Mouse (Mus musculus): Measurements from ENCODE around the gene Tmem218. TPM values are rescaled to one million over a fixed set of nuclear protein-coding genes. Genes with fewer than 3 reads are reported as not detected.
A peak's percentile ranks its signal among the peaks of the same experiment; 100 is the strongest.

Gene Tmem218
- polyA plus RNA-seq (2014; fragmentation: Nextera tagmentation; extraction: Ambion mirVana): 8.4 and 10.1 TPM in 2 replicates

DNA sequence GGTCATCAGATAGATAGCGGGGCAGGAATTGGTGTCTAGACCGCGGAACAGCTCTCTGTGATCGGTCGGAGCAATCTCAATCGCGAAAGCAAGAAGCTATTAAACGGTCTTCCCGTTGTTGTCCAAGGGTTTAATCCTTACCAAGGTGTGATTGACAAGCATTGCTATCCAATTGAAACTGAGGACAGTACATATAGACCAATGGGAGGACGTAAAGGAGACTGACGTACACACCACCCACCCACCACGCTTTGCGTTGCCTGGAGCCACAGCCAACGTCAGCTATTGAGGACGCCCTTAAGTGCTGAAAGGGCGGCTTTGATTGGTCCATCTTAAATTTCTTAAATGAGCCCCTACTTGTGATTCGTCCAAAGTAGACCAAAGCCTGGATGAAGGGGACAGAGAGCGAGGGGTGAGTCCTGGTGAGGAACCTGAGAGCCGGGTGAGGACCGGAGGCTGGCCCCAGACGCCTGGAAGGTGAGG is at the start of gene Tmem218:
TSS of gene Tmem218 (plus strand) at position 295 of the 483 bp plus-strand sequence.
- Histone ChIP-seq H3K4me2 (ENCODE audit: low read length) (peak within 1 kb of the TSS; percentile 68), H3K27ac (replicated peaks; ENCODE audit: low read depth, low read length) (peak within 1 kb of the TSS; percentile 88), H3K9me3 (ENCODE audit: control insufficient read depth, low read length) (no peaks in the 10 kb centered on the region), H3K4me1 (ENCODE audit: control insufficient read depth, insufficient read depth, low read length) (0 out of 2 replicates have a peak, but pooled peaks cover 6% of the 10 kb centered on the region), H3K9ac (replicated peaks; ENCODE audit: low read length) (peak within 1 kb of the TSS; percentile 59), H3K27me3 (ENCODE audit: control insufficient read depth, insufficient read depth, low read length) (no peaks in the 10 kb centered on the region), H3K4me3 (replicated peaks; ENCODE audit: low read depth, low read length) (peak within 1 kb of the TSS; percentile 49), H3K36me3 (ENCODE audit: control insufficient read depth, insufficient read depth, low read length) (no peaks in the 10 kb centered on the region)
- DNase-seq: peak; percentile 98
- peak; percentile 100 for ATAC-seq (ENCODE audit: low FRiP score, low TSS enrichment)
- under 1% methylated on average over 21 of the region's 21 CpGs for WGBS

DNA sequence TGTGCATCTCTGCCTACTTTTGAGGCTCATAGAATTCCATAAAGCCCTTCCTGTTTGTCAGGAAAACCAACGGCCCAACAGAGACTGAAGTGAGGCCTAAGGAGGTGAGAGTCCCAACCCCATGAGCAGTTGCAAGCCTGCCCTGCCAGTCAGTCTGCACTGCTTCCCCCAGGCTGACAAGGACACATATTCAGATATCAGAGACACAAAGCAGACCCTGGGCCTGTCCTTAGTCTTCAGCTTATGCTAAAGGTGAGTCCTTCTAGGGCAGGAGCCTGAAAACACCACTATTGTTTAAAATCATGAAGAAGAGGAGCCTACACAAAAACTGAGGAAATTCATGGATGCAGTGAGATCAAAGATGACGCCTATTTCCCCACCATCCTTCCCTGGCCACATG is 47.3 kb upstream of the Tmem218 start:
- Histone ChIP-seq H3K36me3 (ENCODE audit: control insufficient read depth, insufficient read depth, low read length) (no peaks in the 10 kb centered on the region), H3K4me2 (ENCODE audit: low read length) (no peak overlapping the region), H3K4me1 (ENCODE audit: control insufficient read depth, insufficient read depth, low read length) (no peaks in the 10 kb centered on the region), H3K4me3 (replicated peaks; ENCODE audit: low read depth, low read length) (no peak overlapping the region), H3K27ac (replicated peaks; ENCODE audit: low read depth, low read length) (no peak overlapping the region), H3K27me3 (ENCODE audit: control insufficient read depth, insufficient read depth, low read length) (no peaks in the 10 kb centered on the region), H3K9ac (replicated peaks; ENCODE audit: low read length) (no peak overlapping the region), H3K9me3 (ENCODE audit: control insufficient read depth, low read length) (no peaks in the 10 kb centered on the region)
- DNase-seq (no peak), ATAC-seq (ENCODE audit: low FRiP score, low TSS enrichment) (no peak)
- 84% methylated on average over 2 of the region's 2 CpGs for WGBS

DNA sequence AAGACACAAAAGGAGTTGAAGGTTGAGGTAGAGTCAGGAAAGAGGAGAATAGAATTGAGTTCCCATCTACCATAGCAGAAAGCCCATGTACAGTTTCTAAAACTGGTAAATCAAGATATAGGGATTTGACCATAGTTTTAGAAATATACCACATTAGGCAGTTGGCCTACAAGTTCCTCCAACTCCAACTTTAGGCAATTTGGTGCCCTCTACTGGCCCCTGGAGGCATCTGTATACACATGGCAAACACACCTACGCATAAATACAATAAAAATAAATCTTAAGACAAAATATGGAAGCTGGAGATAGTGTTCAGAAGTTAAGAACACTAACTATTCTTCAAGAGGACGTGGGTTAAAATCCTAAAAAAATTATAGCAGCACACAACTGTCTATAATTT is 41.1 kb upstream of the Tmem218 start:
- DNase-seq: peak; percentile 46
- ATAC-seq (ENCODE audit: low FRiP score, low TSS enrichment): no peak
- Histone ChIP-seq H3K36me3 (ENCODE audit: control insufficient read depth, insufficient read depth, low read length) (no peaks in the 10 kb centered on the region), H3K4me3 (replicated peaks; ENCODE audit: low read depth, low read length) (no peak overlapping the region), H3K4me2 (ENCODE audit: low read length) (no peak overlapping the region), H3K9me3 (ENCODE audit: control insufficient read depth, low read length) (no peaks in the 10 kb centered on the region), H3K4me1 (ENCODE audit: control insufficient read depth, insufficient read depth, low read length) (no peaks in the 10 kb centered on the region), H3K27ac (replicated peaks; ENCODE audit: low read depth, low read length) (no peak overlapping the region), H3K27me3 (ENCODE audit: control insufficient read depth, insufficient read depth, low read length) (no peaks in the 10 kb centered on the region), H3K9ac (replicated peaks; ENCODE audit: low read length) (no peak overlapping the region)
- 81% methylated on average over 2 of the region's 2 CpGs for WGBS

DNA sequence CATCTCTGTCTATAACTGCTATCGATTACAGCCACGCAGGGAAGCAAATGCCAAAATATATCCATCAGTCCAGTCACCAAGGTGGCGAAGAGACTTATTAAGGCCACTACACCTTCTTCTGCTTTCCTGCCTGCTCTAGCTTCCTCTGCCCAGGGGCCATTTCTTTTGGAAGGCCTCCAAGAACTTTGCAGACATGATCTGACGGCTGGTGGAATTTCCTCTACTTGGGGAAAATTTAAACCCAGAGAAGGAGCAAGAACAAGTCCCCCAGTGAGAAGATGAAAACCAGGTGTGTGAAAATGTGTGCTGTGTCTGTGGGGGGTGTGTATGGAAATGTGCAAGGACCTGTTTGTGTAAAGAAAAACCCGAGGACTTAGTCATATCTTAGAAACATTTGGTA is 34.6 kb upstream of the Tmem218 start:
- ATAC-seq (ENCODE audit: low FRiP score, low TSS enrichment): no peak
- Histone ChIP-seq H3K4me1 (ENCODE audit: control insufficient read depth, insufficient read depth, low read length) (peaks cover 16% of the 10 kb centered on the region), H3K9me3 (ENCODE audit: control insufficient read depth, low read length) (no peaks in the 10 kb centered on the region), H3K27ac (replicated peaks; ENCODE audit: low read depth, low read length) (no peak overlapping the region), H3K4me2 (ENCODE audit: low read length) (no peak overlapping the region), H3K36me3 (ENCODE audit: control insufficient read depth, insufficient read depth, low read length) (no peaks in the 10 kb centered on the region), H3K27me3 (ENCODE audit: control insufficient read depth, insufficient read depth, low read length) (no peaks in the 10 kb centered on the region), H3K9ac (replicated peaks; ENCODE audit: low read length) (no peak overlapping the region), H3K4me3 (replicated peaks; ENCODE audit: low read depth, low read length) (no peak overlapping the region)
- DNase-seq: no peak
- WGBS: 70% methylated on average over 5 of the region's 5 CpGs

DNA sequence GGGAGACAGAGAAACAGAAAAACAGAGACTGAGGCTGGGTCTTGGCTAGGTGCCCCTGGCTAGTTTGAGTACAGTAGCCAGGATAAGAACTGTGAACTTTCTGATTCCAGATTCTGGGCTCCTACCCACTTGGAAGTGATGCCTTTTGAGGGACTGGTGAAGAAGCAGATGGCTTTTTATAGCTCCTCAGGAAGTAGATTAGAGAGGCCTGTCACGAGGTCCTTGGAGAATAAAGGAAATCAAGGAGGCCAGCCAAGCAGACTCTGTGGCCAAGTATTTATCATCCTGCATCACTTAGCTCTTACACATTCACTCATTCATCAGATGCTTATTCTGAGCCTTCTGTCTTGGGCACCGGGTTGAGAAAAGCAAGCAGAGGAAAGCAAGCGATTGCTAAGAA is 32.0 kb upstream of the Tmem218 start:
- ATAC-seq (ENCODE audit: low FRiP score, low TSS enrichment): no peak
- Histone ChIP-seq H3K4me3 (replicated peaks; ENCODE audit: low read depth, low read length) (no peak overlapping the region), H3K27ac (replicated peaks; ENCODE audit: low read depth, low read length) (no peak overlapping the region), H3K4me2 (ENCODE audit: low read length) (no peak overlapping the region), H3K9ac (replicated peaks; ENCODE audit: low read length) (no peak overlapping the region), H3K4me1 (ENCODE audit: control insufficient read depth, insufficient read depth, low read length) (peaks cover 41% of the 10 kb centered on the region), H3K9me3 (ENCODE audit: control insufficient read depth, low read length) (no peaks in the 10 kb centered on the region), H3K36me3 (ENCODE audit: control insufficient read depth, insufficient read depth, low read length) (no peaks in the 10 kb centered on the region), H3K27me3 (ENCODE audit: control insufficient read depth, insufficient read depth, low read length) (no peaks in the 10 kb centered on the region)
- no peak for DNase-seq
- 67% methylated on average over 3 of the region's 3 CpGs for WGBS

DNA sequence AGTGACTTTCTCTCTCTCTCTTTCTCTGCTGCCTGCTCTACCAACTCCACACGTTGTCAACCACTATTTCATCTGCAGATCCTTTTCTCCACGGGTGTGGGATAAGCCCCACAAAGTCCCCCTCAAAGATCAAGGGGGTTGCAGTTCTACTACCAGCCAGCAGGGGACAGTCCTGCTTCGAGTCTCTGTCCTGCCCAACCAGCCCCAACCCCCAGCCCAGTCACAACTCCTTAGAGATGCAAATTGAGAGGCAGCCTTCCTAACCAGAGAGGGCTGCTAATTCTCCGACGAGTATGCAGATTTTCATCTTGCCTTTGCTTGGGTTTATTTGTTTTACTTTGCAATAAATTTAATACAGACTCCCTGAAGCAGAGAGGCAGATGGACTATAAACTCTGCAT is 30.9 kb upstream of the Tmem218 start:
- Histone ChIP-seq H3K9me3 (ENCODE audit: control insufficient read depth, low read length) (no peaks in the 10 kb centered on the region), H3K4me3 (replicated peaks; ENCODE audit: low read depth, low read length) (no peak overlapping the region), H3K9ac (replicated peaks; ENCODE audit: low read length) (no peak overlapping the region), H3K27ac (replicated peaks; ENCODE audit: low read depth, low read length) (peak overlapping the region; percentile 58; the same call in 1 of the 2 replicates), H3K27me3 (ENCODE audit: control insufficient read depth, insufficient read depth, low read length) (no peaks in the 10 kb centered on the region), H3K4me1 (ENCODE audit: control insufficient read depth, insufficient read depth, low read length) (peaks cover 45% of the 10 kb centered on the region), H3K36me3 (ENCODE audit: control insufficient read depth, insufficient read depth, low read length) (no peaks in the 10 kb centered on the region), H3K4me2 (ENCODE audit: low read length) (peak overlapping the region; percentile 31)
- DNase-seq (peak; percentile 84), ATAC-seq (ENCODE audit: low FRiP score, low TSS enrichment) (peak; percentile 77; the same call in 1 of the 2 replicates)
- WGBS: under 1% methylated on average over 5 of the region's 5 CpGs

DNA sequence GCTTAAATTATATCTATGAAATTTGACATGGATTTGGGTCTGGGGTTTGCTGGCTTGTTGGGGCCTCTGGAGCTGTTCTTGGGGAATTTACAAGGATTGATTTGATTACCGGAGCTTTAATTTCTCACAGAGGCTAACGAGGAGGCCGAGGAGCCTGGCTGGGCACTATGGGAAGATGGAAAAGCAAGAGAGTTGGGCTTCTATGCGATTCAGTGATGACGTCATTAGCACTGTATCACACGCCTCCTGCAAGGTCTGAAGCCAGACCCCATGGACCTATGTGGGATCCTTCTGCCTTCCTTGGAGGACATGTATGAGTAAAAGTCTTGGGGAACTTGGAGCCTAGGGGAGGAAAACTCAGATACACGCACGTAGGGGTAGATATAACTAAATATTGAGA is 30.5 kb upstream of the Tmem218 start:
- 29% methylated on average over 8 of the region's 8 CpGs for WGBS
- Histone ChIP-seq H3K36me3 (ENCODE audit: control insufficient read depth, insufficient read depth, low read length) (no peaks in the 10 kb centered on the region), H3K4me3 (replicated peaks; ENCODE audit: low read depth, low read length) (no peak overlapping the region), H3K4me2 (ENCODE audit: low read length) (peak overlapping the region; percentile 31), H3K9ac (replicated peaks; ENCODE audit: low read length) (no peak overlapping the region), H3K27ac (replicated peaks; ENCODE audit: low read depth, low read length) (peak overlapping the region; percentile 58), H3K9me3 (ENCODE audit: control insufficient read depth, low read length) (no peaks in the 10 kb centered on the region), H3K4me1 (ENCODE audit: control insufficient read depth, insufficient read depth, low read length) (peaks cover 45% of the 10 kb centered on the region), H3K27me3 (ENCODE audit: control insufficient read depth, insufficient read depth, low read length) (no peaks in the 10 kb centered on the region)
- ATAC-seq (ENCODE audit: low FRiP score, low TSS enrichment) (0 out of 2 replicates have a peak, but pooled peaks have one; percentile 38), DNase-seq (peak; percentile 52)

DNA sequence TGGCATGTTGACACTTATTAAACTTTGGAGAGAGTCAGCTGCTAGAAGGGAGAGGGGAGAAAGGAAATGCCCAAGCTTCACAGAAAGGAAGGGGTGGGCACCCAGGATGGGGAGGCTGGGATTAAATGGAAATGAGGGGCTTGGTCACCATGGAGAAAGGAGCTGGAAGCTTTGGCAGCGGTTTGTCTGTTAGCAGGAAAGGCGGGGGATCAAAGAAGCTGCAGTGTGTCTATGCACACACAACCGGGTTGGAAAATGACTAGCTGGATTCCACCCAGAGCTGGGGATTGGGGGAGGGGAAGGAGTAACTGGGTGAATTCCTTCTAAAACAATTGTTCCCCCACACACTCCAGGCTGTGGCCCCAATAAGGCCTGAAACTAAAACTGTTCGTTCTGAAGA is 29.1 kb upstream of the Tmem218 start:
- no peak overlapping the region for H3K4me3 ChIP-seq (replicated peaks; ENCODE audit: low read depth, low read length)
- H3K4me1 ChIP-seq (ENCODE audit: control insufficient read depth, insufficient read depth, low read length): peaks cover 45% of the 10 kb centered on the region
- no peaks in the 10 kb centered on the region for H3K36me3 ChIP-seq (ENCODE audit: control insufficient read depth, insufficient read depth, low read length)
- no peak overlapping the region for H3K4me2 ChIP-seq (ENCODE audit: low read length)
- no peaks in the 10 kb centered on the region for H3K27me3 ChIP-seq (ENCODE audit: control insufficient read depth, insufficient read depth, low read length)
- ATAC-seq (ENCODE audit: low FRiP score, low TSS enrichment) (peak; percentile 74), DNase-seq (peak; percentile 86)
- no peaks in the 10 kb centered on the region for H3K9me3 ChIP-seq (ENCODE audit: control insufficient read depth, low read length)
- 2% methylated on average over 4 of the region's 4 CpGs for whole genome bisulfite sequencing
- peak overlapping the region; percentile 58 for H3K27ac ChIP-seq (replicated peaks; ENCODE audit: low read depth, low read length)
- no peak overlapping the region for H3K9ac ChIP-seq (replicated peaks; ENCODE audit: low read length)

GRCm38 (mm10) chr9:37179596-37179995 is 28.4 kb upstream of the Tmem218 start:
- Histone ChIP-seq H3K9ac (replicated peaks; ENCODE audit: low read length) (no peak overlapping the region), H3K27me3 (ENCODE audit: control insufficient read depth, insufficient read depth, low read length) (no peaks in the 10 kb centered on the region), H3K4me3 (replicated peaks; ENCODE audit: low read depth, low read length) (no peak overlapping the region), H3K9me3 (ENCODE audit: control insufficient read depth, low read length) (no peaks in the 10 kb centered on the region), H3K27ac (replicated peaks; ENCODE audit: low read depth, low read length) (peak overlapping the region; percentile 23; the same call in 1 of the 2 replicates), H3K4me1 (ENCODE audit: control insufficient read depth, insufficient read depth, low read length) (peaks cover 45% of the 10 kb centered on the region), H3K4me2 (ENCODE audit: low read length) (no peak overlapping the region), H3K36me3 (ENCODE audit: control insufficient read depth, insufficient read depth, low read length) (no peaks in the 10 kb centered on the region)
- 68% methylated on average over 4 of the region's 4 CpGs for WGBS
- no peak for ATAC-seq (ENCODE audit: low FRiP score, low TSS enrichment)
- DNase-seq: no peak

All from midbrain, embryonic 14.5 days (tissue).